Mouse (Mus musculus) midbrain, embryonic 14.5 days (tissue): ENCODE data around the gene Nck2. TPM values are rescaled to one million over a fixed set of nuclear protein-coding genes. Genes with fewer than 3 reads are reported as not detected.

Experiments
- ATAC-seq: fragments of 200-750 bp; cut with Nextera tagmentation; 2 replicates; pipeline ENCODE4 v1.8.0; 2017; ENCODE audit warnings: moderate number of reproducible peaks, moderate library complexity; ENCODE audit not compliant: low FRiP score, low TSS enrichment
- DNase-seq: peaks from one replicate; pipeline ENCODE4 v3.0.0-alpha.2; 2015
- H3K27ac ChIP-seq: fragments of 300-500 bp; sonication (generic); replicated peaks from 2 replicates; pipeline ENCODE4 v1.5.1; 2014; ENCODE audit warnings: mild to moderate bottlenecking, low read depth, low read length, moderate library complexity
- H3K27me3 ChIP-seq: fragments of 300-500 bp; sonication (generic); 2 replicates; pipeline ENCODE4 v1.6.1; 2014; ENCODE audit warnings: low read length, control low read depth, mixed read lengths; ENCODE audit not compliant: control insufficient read depth, insufficient read depth
- H3K36me3 ChIP-seq: fragments of 300-500 bp; sonication (generic); 2 replicates; pipeline ENCODE4 v1.6.1; 2014; ENCODE audit warnings: low read length, control low read depth; ENCODE audit not compliant: control insufficient read depth, insufficient read depth
- H3K4me1 ChIP-seq: fragments of 300-500 bp; sonication (generic); 2 replicates; pipeline ENCODE4 v1.6.1; 2014; ENCODE audit warnings: mild to moderate bottlenecking, antibody characterized with exemption, low read length, control low read depth; ENCODE audit not compliant: control insufficient read depth, insufficient read depth
- H3K4me2 ChIP-seq: fragments of 300-500 bp; sonication (generic); 2 replicates; pipeline ENCODE4 v1.6.1; 2014; ENCODE audit warnings: mild to moderate bottlenecking, low read length, moderate library complexity
- H3K4me3 ChIP-seq: fragments of 300-500 bp; sonication (generic); replicated peaks from 2 replicates; pipeline ENCODE4 v1.5.1; 2014; ENCODE audit warnings: low read depth, low read length
- H3K9ac ChIP-seq: fragments of 300-500 bp; sonication (generic); replicated peaks from 2 replicates; pipeline ENCODE4 v1.6.1; 2014; ENCODE audit warnings: mild to moderate bottlenecking, low read length, moderate library complexity
- H3K9me3 ChIP-seq: fragments of 300-500 bp; sonication (generic); 2 replicates; pipeline ENCODE4 v1.6.1; 2016; ENCODE audit warnings: low read length, control low read depth, mixed read lengths; ENCODE audit not compliant: control insufficient read depth
- WGBS: fragments of 180-500 bp; shearing (Covaris S2); extraction: QIAGEN DNeasy Blood & Tissue Kit; methylation state at CpG from one replicate; pipeline ENCODE4 v1.1.7; 2014; 5-methylcytosine and 5-hydroxymethylcytosine counted together
- polyA plus RNA-seq: library from polyadenylated mRNA; unstranded; fragments of >200 nt; fragmentation: Nextera tagmentation; extraction: Ambion mirVana; gene quantifications from 2 replicates; pipeline ENCODE4 v1.2.1, GENCODE M21; 2014

The Nck2 gene
- polyA plus RNA-seq, 1 experiment from 2014 or later: 38.8 TPM

- DNase-seq (no peak), ATAC-seq (no peak)
- Histone ChIP-seq H3K4me1 (0 out of 2 replicates have a peak, but pooled peaks cover 4% of the 10 kb centered on the region), H3K9ac (no peak overlapping the region), H3K27me3 (no peaks in the 10 kb centered on the region), H3K9me3 (no peaks in the 10 kb centered on the region), H3K27ac (no peak overlapping the region), H3K4me2 (no peak overlapping the region), H3K4me3 (no peak overlapping the region), H3K36me3 (no peaks in the 10 kb centered on the region)
- 37% methylated on average over 3 of the region's 3 CpGs for WGBS
These were observed 42.8 kb downstream of the Nck2 start for GRCm38 (mm10) chr1:43486956-43487722.

GRCm38 (mm10) chr1:43489311-43489710 is 44.9 kb downstream of the Nck2 start:
- 0 out of 2 replicates have a peak, but pooled peaks cover 4% of the 10 kb centered on the region for H3K4me1 ChIP-seq
- DNase-seq (no peak), ATAC-seq (no peak)
- no peaks in the 10 kb centered on the region for H3K36me3 ChIP-seq
- H3K4me2 ChIP-seq: no peak overlapping the region
- no peak overlapping the region for H3K4me3 ChIP-seq
- H3K27ac ChIP-seq: no peak overlapping the region
- H3K9ac ChIP-seq: no peak overlapping the region
- H3K9me3 ChIP-seq: no peaks in the 10 kb centered on the region
- H3K27me3 ChIP-seq: no peaks in the 10 kb centered on the region

GRCm38 (mm10) chr1:43491506-43492269 is 47.3 kb downstream of the Nck2 start:
- H3K27me3 ChIP-seq: no peaks in the 10 kb centered on the region

GRCm38 (mm10) chr1:43492803-43493437 is 48.5 kb downstream of the Nck2 start:
- Histone ChIP-seq H3K27ac (no peak overlapping the region), H3K27me3 (no peaks in the 10 kb centered on the region), H3K4me1 (no peaks in the 10 kb centered on the region), H3K9me3 (no peaks in the 10 kb centered on the region), H3K9ac (no peak overlapping the region), H3K36me3 (no peaks in the 10 kb centered on the region), H3K4me3 (no peak overlapping the region), H3K4me2 (no peak overlapping the region)
- 98% methylated on average over 3 of the region's 3 CpGs for WGBS
- no peak for ATAC-seq
- DNase-seq: no peak

More at GRCm38 (mm10) chr1:43491506-43492269, 47.3 kb downstream of the Nck2 start:
- H3K9ac ChIP-seq: no peak overlapping the region
- H3K9me3 ChIP-seq: no peaks in the 10 kb centered on the region
- DNase-seq (no peak), ATAC-seq (no peak)
- no peaks in the 10 kb centered on the region for H3K36me3 ChIP-seq
- H3K4me3 ChIP-seq: no peak overlapping the region
- WGBS: 95% methylated on average over 8 of the region's 8 CpGs
- no peak overlapping the region for H3K27ac ChIP-seq
- no peaks in the 10 kb centered on the region for H3K4me1 ChIP-seq
- H3K4me2 ChIP-seq: no peak overlapping the region

- WGBS: 90% methylated on average over 4 of the region's 4 CpGs
These were observed 51.7 kb downstream of the Nck2 start for GRCm38 (mm10) chr1:43496051-43496450.

GRCm38 (mm10) chr1:43496993-43497392 is 52.6 kb downstream of the Nck2 start:
- DNase-seq (no peak), ATAC-seq (no peak)
- Histone ChIP-seq H3K27ac (no peak overlapping the region), H3K27me3 (no peaks in the 10 kb centered on the region), H3K4me2 (no peak overlapping the region), H3K9ac (no peak overlapping the region), H3K9me3 (no peaks in the 10 kb centered on the region), H3K4me3 (no peak overlapping the region), H3K4me1 (no peaks in the 10 kb centered on the region), H3K36me3 (no peaks in the 10 kb centered on the region)
- 91% methylated on average over 3 of the region's 3 CpGs for WGBS

More at GRCm38 (mm10) chr1:43496051-43496450, 51.7 kb downstream of the Nck2 start:
- ATAC-seq (no peak), DNase-seq (no peak)
- no peaks in the 10 kb centered on the region for H3K9me3 ChIP-seq
- H3K9ac ChIP-seq: no peak overlapping the region
- no peak overlapping the region for H3K4me3 ChIP-seq
- H3K27ac ChIP-seq: no peak overlapping the region
- no peak overlapping the region for H3K4me2 ChIP-seq
- H3K4me1 ChIP-seq: no peaks in the 10 kb centered on the region
- no peaks in the 10 kb centered on the region for H3K36me3 ChIP-seq
- no peaks in the 10 kb centered on the region for H3K27me3 ChIP-seq

- DNase-seq: no peak
- Histone ChIP-seq H3K4me1 (no peaks in the 10 kb centered on the region), H3K36me3 (no peaks in the 10 kb centered on the region)
These were observed 53.6 kb downstream of the Nck2 start for GRCm38 (mm10) chr1:43497951-43498350.

GRCm38 (mm10) chr1:43500121-43500520 is 55.7 kb downstream of the Nck2 start:
- H3K9me3 ChIP-seq: no peaks in the 10 kb centered on the region
- no peak for ATAC-seq
- 0 out of 2 replicates have a peak, but pooled peaks cover 19% of the 10 kb centered on the region for H3K4me1 ChIP-seq
- no peak overlapping the region for H3K4me3 ChIP-seq
- H3K4me2 ChIP-seq: no peak overlapping the region
- H3K36me3 ChIP-seq: no peaks in the 10 kb centered on the region
- 90% methylated on average over 5 of the region's 5 CpGs for WGBS
- no peak for DNase-seq
- no peaks in the 10 kb centered on the region for H3K27me3 ChIP-seq
- no peak overlapping the region for H3K27ac ChIP-seq
- H3K9ac ChIP-seq: no peak overlapping the region

More at GRCm38 (mm10) chr1:43497951-43498350, 53.6 kb downstream of the Nck2 start:
- Histone ChIP-seq H3K27me3 (no peaks in the 10 kb centered on the region), H3K9me3 (no peaks in the 10 kb centered on the region), H3K9ac (no peak overlapping the region), H3K4me3 (no peak overlapping the region), H3K4me2 (no peak overlapping the region), H3K27ac (no peak overlapping the region; the same call in 1 of the 2 replicates)
- ATAC-seq: no peak
- 64% methylated on average over 6 of the region's 6 CpGs for WGBS
